Mouse (Mus musculus): ENCODE measurements around the gene Acacb. TPM values are rescaled to one million over a fixed set of nuclear protein-coding genes. Genes with fewer than 3 reads are reported as not detected.

The Acacb gene
- polyA plus RNA-seq, 1 experiment from 2014 or later: 0.69 TPM

GRCm38 (mm10) chr5:114285398-114285700 lies 139.0 kb downstream of the Acacb start:
- 91% methylated on average over 3 of the region's 3 CpGs for WGBS
- Histone ChIP-seq H3K9ac (ENCODE audit: low read depth, low read length) (no peak overlapping the region), H3K36me3 (ENCODE audit: control insufficient read depth, insufficient read depth) (no peaks in the 10 kb centered on the region), H3K4me1 (replicated peaks; ENCODE audit: control insufficient read depth, insufficient read depth, low read length) (no peaks in the 10 kb centered on the region), H3K27ac (ENCODE audit: low read depth, low read length) (no peak overlapping the region), H3K4me2 (replicated peaks; ENCODE audit: low read depth) (no peak overlapping the region), H3K9me3 (ENCODE audit: control insufficient read depth) (no peaks in the 10 kb centered on the region), H3K4me3 (ENCODE audit: low read depth, low read length) (no peak overlapping the region), H3K27me3 (replicated peaks; ENCODE audit: control insufficient read depth, insufficient read depth, low read length) (peaks cover 9% of the 10 kb centered on the region; the same call in 1 of the 2 replicates)
- TF ChIP-seq CTCF (IDR thresholded peaks at IDR 0.05; ENCODE audit: low read depth): no peak
- no peak for ATAC-seq

- H3K4me1 ChIP-seq (replicated peaks; ENCODE audit: control insufficient read depth, insufficient read depth, low read length): no peaks in the 10 kb centered on the region
- ATAC-seq: no peak
- 75% methylated on average over 4 of the region's 4 CpGs for WGBS
- no peak overlapping the region for H3K4me2 ChIP-seq (replicated peaks; ENCODE audit: low read depth)
- no peak overlapping the region for H3K27ac ChIP-seq (ENCODE audit: low read depth, low read length)
- H3K36me3 ChIP-seq (ENCODE audit: control insufficient read depth, insufficient read depth): no peaks in the 10 kb centered on the region
- peaks cover 9% of the 10 kb centered on the region; the same call in 1 of the 2 replicates for H3K27me3 ChIP-seq (replicated peaks; ENCODE audit: control insufficient read depth, insufficient read depth, low read length)
- H3K9ac ChIP-seq (ENCODE audit: low read depth, low read length): no peak overlapping the region
- TF ChIP-seq CTCF (IDR thresholded peaks at IDR 0.05; ENCODE audit: low read depth): peak; percentile 50
- no peaks in the 10 kb centered on the region for H3K9me3 ChIP-seq (ENCODE audit: control insufficient read depth)
- H3K4me3 ChIP-seq (ENCODE audit: low read depth, low read length): no peak overlapping the region
Measured at GRCm38 (mm10) chr5:114286102-114286501, 139.8 kb downstream of the Acacb start.

GRCm38 (mm10) chr5:114286872-114287571 lies 140.7 kb downstream of the Acacb start:
- WGBS: 60% methylated on average over 16 of the region's 16 CpGs
- peaks cover 9% of the 10 kb centered on the region; the same call in 1 of the 2 replicates for H3K27me3 ChIP-seq (replicated peaks; ENCODE audit: control insufficient read depth, insufficient read depth, low read length)
- TF ChIP-seq CTCF (IDR thresholded peaks at IDR 0.05; ENCODE audit: low read depth): no peak
- no peak overlapping the region for H3K27ac ChIP-seq (ENCODE audit: low read depth, low read length)
- no peak for ATAC-seq
- H3K36me3 ChIP-seq (ENCODE audit: control insufficient read depth, insufficient read depth): no peaks in the 10 kb centered on the region
- no peak overlapping the region for H3K4me3 ChIP-seq (ENCODE audit: low read depth, low read length)
- H3K9ac ChIP-seq (ENCODE audit: low read depth, low read length): no peak overlapping the region
- H3K9me3 ChIP-seq (ENCODE audit: control insufficient read depth): no peaks in the 10 kb centered on the region
- no peaks in the 10 kb centered on the region for H3K4me1 ChIP-seq (replicated peaks; ENCODE audit: control insufficient read depth, insufficient read depth, low read length)
- H3K4me2 ChIP-seq (replicated peaks; ENCODE audit: low read depth): no peak overlapping the region

GRCm38 (mm10) chr5:114288396-114288795 lies 142.1 kb downstream of the Acacb start:
- peaks cover 9% of the 10 kb centered on the region; the same call in 1 of the 2 replicates for H3K27me3 ChIP-seq (replicated peaks; ENCODE audit: control insufficient read depth, insufficient read depth, low read length)
- no peak overlapping the region for H3K27ac ChIP-seq (ENCODE audit: low read depth, low read length)
- no peak for ATAC-seq
- no peak overlapping the region for H3K4me3 ChIP-seq (ENCODE audit: low read depth, low read length)
- no peaks in the 10 kb centered on the region for H3K9me3 ChIP-seq (ENCODE audit: control insufficient read depth)
- no peak for TF ChIP-seq CTCF (IDR thresholded peaks at IDR 0.05; ENCODE audit: low read depth)
- H3K36me3 ChIP-seq (ENCODE audit: control insufficient read depth, insufficient read depth): no peaks in the 10 kb centered on the region
- H3K4me1 ChIP-seq (replicated peaks; ENCODE audit: control insufficient read depth, insufficient read depth, low read length): no peaks in the 10 kb centered on the region
- H3K4me2 ChIP-seq (replicated peaks; ENCODE audit: low read depth): no peak overlapping the region
- 82% methylated on average over 5 of the region's 5 CpGs for WGBS
- H3K9ac ChIP-seq (ENCODE audit: low read depth, low read length): no peak overlapping the region

- no peak within 1 kb of the TSS for H3K4me2 ChIP-seq (replicated peaks; ENCODE audit: low read depth)
- no peak for TF ChIP-seq CTCF (IDR thresholded peaks at IDR 0.05; ENCODE audit: low read depth)
- no peak within 1 kb of the TSS for H3K9ac ChIP-seq (ENCODE audit: low read depth, low read length)
- no peaks in the 10 kb centered on the region for H3K36me3 ChIP-seq (ENCODE audit: control insufficient read depth, insufficient read depth)
- ATAC-seq: no peak
- no peaks in the 10 kb centered on the region for H3K9me3 ChIP-seq (ENCODE audit: control insufficient read depth)
- no peak within 1 kb of the TSS for H3K27ac ChIP-seq (ENCODE audit: low read depth, low read length)
- peaks cover 9% of the 10 kb centered on the region; the same call in 1 of the 2 replicates for H3K27me3 ChIP-seq (replicated peaks; ENCODE audit: control insufficient read depth, insufficient read depth, low read length)
- no peak within 1 kb of the TSS for H3K4me3 ChIP-seq (ENCODE audit: low read depth, low read length)
- no peaks in the 10 kb centered on the region for H3K4me1 ChIP-seq (replicated peaks; ENCODE audit: control insufficient read depth, insufficient read depth, low read length)
- 40% methylated on average over 13 of the region's 13 CpGs for WGBS
Measured at GRCm38 (mm10) chr5:114288874-114289273, 142.5 kb downstream of the Acacb start, which contains the start of gene Myo1h. Gene Myo1h, plus strand, starts transcription at chr5:114289166.

GRCm38 (mm10) chr5:114290004-114290403 lies 143.7 kb downstream of the Acacb start:
- no peak for TF ChIP-seq CTCF (IDR thresholded peaks at IDR 0.05; ENCODE audit: low read depth)
- Histone ChIP-seq H3K36me3 (ENCODE audit: control insufficient read depth, insufficient read depth) (no peaks in the 10 kb centered on the region), H3K27ac (ENCODE audit: low read depth, low read length) (no peak overlapping the region), H3K4me1 (replicated peaks; ENCODE audit: control insufficient read depth, insufficient read depth, low read length) (no peaks in the 10 kb centered on the region), H3K4me3 (ENCODE audit: low read depth, low read length) (no peak overlapping the region), H3K4me2 (replicated peaks; ENCODE audit: low read depth) (no peak overlapping the region), H3K9ac (ENCODE audit: low read depth, low read length) (no peak overlapping the region), H3K9me3 (ENCODE audit: control insufficient read depth) (no peaks in the 10 kb centered on the region), H3K27me3 (replicated peaks; ENCODE audit: control insufficient read depth, insufficient read depth, low read length) (peaks cover 9% of the 10 kb centered on the region; the same call in 1 of the 2 replicates)
- no peak for ATAC-seq
- 73% methylated on average over 3 of the region's 3 CpGs for WGBS

Measured in intestine, postnatal 0 days (tissue).